Comparison of ENCODE assay signal across 21 mouse cellular contexts in the genomic region with DNA sequence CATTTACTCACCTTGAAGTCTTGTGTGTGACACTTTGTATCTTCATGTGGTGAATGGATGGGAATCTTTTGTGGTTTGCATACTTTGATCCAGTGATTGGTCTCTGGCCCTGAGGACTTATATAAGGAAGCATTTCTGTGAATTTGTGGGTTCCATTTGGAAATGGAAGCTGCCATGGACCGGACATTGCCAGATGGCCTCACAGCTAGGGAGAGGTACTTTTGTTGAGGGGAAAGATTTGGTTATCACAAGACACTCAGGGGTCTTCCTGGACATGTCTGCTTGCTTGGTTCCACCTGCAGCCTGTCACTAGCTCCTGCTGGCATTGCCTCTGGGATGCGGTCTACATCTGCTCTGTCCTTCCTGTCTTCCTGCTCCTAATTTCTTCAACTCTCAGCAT. TPM values are rescaled to one million over a fixed set of nuclear protein-coding genes. Genes with fewer than 3 reads are reported as not detected.
"Had no signal": no experiment of that assay in that cellular context is flagged by ENCODE, and none has a peak within 500 bp of the region (broad histone marks: within the 10 kb centered on the region; RNA-seq: fewer than 3 reads in every experiment).

No protein-coding gene starts in this region.

RNA-seq across cellular contexts. Expression of gene Bcl2a1a, which starts 23.1 kb away (rescaled TPM):
- total RNA-seq: heart, postnatal 10 days; heart, postnatal 25 days; hematopoietic stem cell, adult 5-6 weeks; hindbrain, postnatal 0 days; layer of hippocampus, adult 18-20 months; layer of hippocampus, postnatal 10 days; layer of hippocampus, postnatal 25 days; layer of hippocampus, postnatal 36 days had no signal
- polyA plus RNA-seq: heart, embryonic 11.5 days; heart, embryonic 13.5 days; heart, embryonic 14.5 days; hindbrain, embryonic 10.5 days; hindbrain, embryonic 11.5 days; hindbrain, embryonic 12.5 days; hindbrain, embryonic 13.5 days; hindbrain, embryonic 14.5 days; hindbrain, embryonic 15.5 days; hindbrain, embryonic 16.5 days; hindbrain, postnatal 0 days; kidney, embryonic 14.5 days; kidney, embryonic 15.5 days; kidney, embryonic 16.5 days had no signal
